Mouse (Mus musculus) brain, embryonic 14.5 days (tissue): ENCODE measurements around the gene Ccdc158.

Experiments
- CTCF ChIP-seq: fragments of 200-500 bp; IDR thresholded peaks from 2 replicates; pipeline ENCODE4 v1.5.1; 2012; ENCODE audit warnings: inconsistent platforms, mild to moderate bottlenecking, moderate library complexity, borderline replicate concordance; ENCODE audit not compliant: insufficient read depth, insufficient read length; ENCODE audit errors: extremely low read depth
- POLR2A ChIP-seq: fragments of 200-500 bp; IDR thresholded peaks from 2 replicates; pipeline ENCODE4 v1.6.1; 2012; ENCODE audit warnings: mild to moderate bottlenecking, inconsistent platforms, borderline replicate concordance; ENCODE audit not compliant: poor library complexity, insufficient read depth, insufficient read length, severe bottlenecking; ENCODE audit errors: extremely low read depth

- no peak for TF ChIP-seq POLR2A
- TF ChIP-seq CTCF: no peak
Observed at GRCm38 (mm10) chr5:92596865-92597264, 78.2 kb downstream of the Ccdc158 start.
